Mouse (Mus musculus): ENCODE measurements around the gene Psap. TPM values are rescaled to one million over a fixed set of nuclear protein-coding genes. Genes with fewer than 3 reads are reported as not detected.

Psap gene
- total and polyA plus RNA-seq, 2 experiments from 2014 or later: 281 to 768 TPM

DNA sequence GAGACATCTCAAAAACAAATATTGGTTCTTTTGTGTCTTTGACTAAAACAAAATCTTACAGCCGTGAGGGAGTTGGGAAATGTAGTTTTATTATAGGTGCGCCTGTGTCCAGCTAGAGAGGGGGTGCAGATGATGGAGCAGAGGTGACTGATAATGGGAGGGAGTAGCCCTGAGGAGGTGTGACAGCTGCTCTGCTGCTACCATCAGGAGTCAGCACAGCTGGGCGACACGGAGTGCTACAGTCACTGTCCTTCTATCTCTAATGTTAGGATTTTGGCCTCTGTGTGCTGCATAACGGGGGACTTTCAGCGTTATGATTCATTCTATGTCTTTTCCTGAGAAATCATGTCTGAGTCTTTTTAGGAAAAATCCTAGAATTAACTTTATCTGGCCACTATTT, 6.4 kb upstream of the Psap start:
- Histone ChIP-seq H3K4me1 (ENCODE audit: insufficient read depth, low read length) (no peaks in the 10 kb centered on the region), H3K4me3 (ENCODE audit: low read length) (no peak overlapping the region), H3K36me3 (ENCODE audit: insufficient read depth, low read length) (no peaks in the 10 kb centered on the region), H3K27me3 (ENCODE audit: insufficient read depth, low read length) (no peaks in the 10 kb centered on the region), H3K9me3 (ENCODE audit: low read length) (no peaks in the 10 kb centered on the region), H3K27ac (no peak overlapping the region), H3K4me2 (ENCODE audit: low read depth, low read length) (no peak overlapping the region), H3K9ac (replicated peaks; ENCODE audit: low read length) (no peak overlapping the region)
- TF ChIP-seq CTCF (IDR thresholded peaks at IDR 0.05; ENCODE audit: low read depth): no peak
- 88% methylated on average over 6 of the region's 6 CpGs for WGBS
- no peak for ATAC-seq
- no peak for DNase-seq (ENCODE audit: low spot score)

DNA sequence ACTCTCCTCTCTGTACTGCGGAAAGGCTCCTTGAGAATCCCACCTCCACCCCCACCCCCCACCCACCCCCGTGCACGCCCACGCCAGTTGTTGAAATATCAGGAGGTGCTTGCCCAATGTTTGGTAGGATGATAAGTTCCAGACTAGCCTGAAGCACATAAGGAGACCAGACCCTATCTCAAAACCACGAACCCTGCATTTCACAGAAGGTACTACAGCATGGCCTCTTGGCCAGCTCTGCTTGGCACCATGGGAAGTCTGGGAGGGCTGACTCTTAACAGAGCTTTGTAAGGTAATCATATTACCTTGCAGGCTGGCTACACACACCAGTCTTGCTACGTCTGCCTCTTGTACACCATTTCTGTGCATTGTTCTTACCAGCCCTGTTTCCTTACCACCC, 5.2 kb upstream of the Psap start:
- H3K27ac ChIP-seq: no peak overlapping the region
- WGBS: 67% methylated on average over 6 of the region's 6 CpGs
- no peak overlapping the region for H3K9ac ChIP-seq (replicated peaks; ENCODE audit: low read length)
- H3K9me3 ChIP-seq (ENCODE audit: low read length): no peaks in the 10 kb centered on the region
- no peak overlapping the region for H3K4me3 ChIP-seq (ENCODE audit: low read length)
- no peak for DNase-seq (ENCODE audit: low spot score)
- no peaks in the 10 kb centered on the region for H3K36me3 ChIP-seq (ENCODE audit: insufficient read depth, low read length)
- ATAC-seq: no peak
- H3K4me1 ChIP-seq (ENCODE audit: insufficient read depth, low read length): no peaks in the 10 kb centered on the region
- TF ChIP-seq CTCF (IDR thresholded peaks at IDR 0.05; ENCODE audit: low read depth): no peak
- no peaks in the 10 kb centered on the region for H3K27me3 ChIP-seq (ENCODE audit: insufficient read depth, low read length)
- H3K4me2 ChIP-seq (ENCODE audit: low read depth, low read length): no peak overlapping the region

DNA sequence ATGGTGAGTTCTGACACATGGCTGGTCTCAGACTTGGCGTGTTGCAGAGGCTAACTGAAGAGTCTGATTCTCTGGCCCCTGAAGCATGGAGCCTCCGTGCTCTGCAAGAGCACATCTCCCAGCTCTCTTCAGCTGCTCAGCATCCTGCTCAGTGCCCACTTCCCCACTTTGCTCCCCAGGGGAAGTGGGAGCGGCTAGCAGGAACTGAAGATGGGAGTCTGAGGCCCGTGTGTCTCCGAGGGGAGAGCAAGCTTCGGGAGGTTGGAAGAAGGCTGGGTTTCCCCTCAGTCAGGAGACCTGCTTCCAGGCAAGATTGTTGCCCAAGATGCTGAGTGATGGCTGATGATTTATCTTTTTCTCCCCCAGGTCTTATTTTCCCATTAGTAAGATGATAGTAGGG, 4.0 kb upstream of the Psap start:
- H3K4me3 ChIP-seq (ENCODE audit: low read length): no peak overlapping the region
- no peaks in the 10 kb centered on the region for H3K9me3 ChIP-seq (ENCODE audit: low read length)
- H3K27me3 ChIP-seq (ENCODE audit: insufficient read depth, low read length): no peaks in the 10 kb centered on the region
- H3K9ac ChIP-seq (replicated peaks; ENCODE audit: low read length): no peak overlapping the region
- DNase-seq (ENCODE audit: low spot score) (no peak), ATAC-seq (no peak)
- H3K4me1 ChIP-seq (ENCODE audit: insufficient read depth, low read length): no peaks in the 10 kb centered on the region
- no peak overlapping the region for H3K27ac ChIP-seq
- no peak for TF ChIP-seq CTCF (IDR thresholded peaks at IDR 0.05; ENCODE audit: low read depth)
- H3K36me3 ChIP-seq (ENCODE audit: insufficient read depth, low read length): no peaks in the 10 kb centered on the region
- WGBS: 73% methylated on average over 6 of the region's 6 CpGs
- H3K4me2 ChIP-seq (ENCODE audit: low read depth, low read length): no peak overlapping the region

DNA sequence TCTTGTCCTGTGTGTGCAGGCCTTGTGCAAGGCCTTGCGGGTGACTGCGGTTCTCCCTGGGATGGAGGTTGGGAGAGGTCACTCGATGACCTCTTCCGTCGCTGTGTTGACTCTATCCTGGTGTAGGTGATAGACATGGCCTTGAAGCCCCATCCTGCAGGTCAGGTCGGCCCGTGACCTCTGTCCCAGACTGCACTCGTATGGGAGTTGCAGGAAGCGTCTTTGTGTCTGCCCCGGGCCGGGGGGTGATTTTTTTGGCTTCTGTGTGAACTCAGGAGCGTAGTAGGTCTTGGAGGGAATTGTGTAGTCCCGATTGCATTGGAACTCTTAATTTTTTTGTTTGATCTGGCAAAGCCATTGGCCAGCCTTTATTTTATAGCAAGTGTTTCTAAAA, 576 bp downstream of the Psap start:
- ATAC-seq: no peak
- Histone ChIP-seq H3K27me3 (ENCODE audit: insufficient read depth, low read length) (no peaks in the 10 kb centered on the region), H3K4me3 (ENCODE audit: low read length) (peak overlapping the region; percentile 51), H3K27ac (peak overlapping the region; percentile 89), H3K36me3 (ENCODE audit: insufficient read depth, low read length) (no peaks in the 10 kb centered on the region), H3K9ac (replicated peaks; ENCODE audit: low read length) (peak overlapping the region; percentile 77), H3K9me3 (ENCODE audit: low read length) (no peaks in the 10 kb centered on the region), H3K4me2 (ENCODE audit: low read depth, low read length) (peak overlapping the region; percentile 76), H3K4me1 (ENCODE audit: insufficient read depth, low read length) (peaks cover 31% of the 10 kb centered on the region)
- 5% methylated on average over 13 of the region's 13 CpGs for WGBS
- DNase-seq (ENCODE audit: low spot score): no peak
- TF ChIP-seq CTCF (IDR thresholded peaks at IDR 0.05; ENCODE audit: low read depth): no peak

DNA sequence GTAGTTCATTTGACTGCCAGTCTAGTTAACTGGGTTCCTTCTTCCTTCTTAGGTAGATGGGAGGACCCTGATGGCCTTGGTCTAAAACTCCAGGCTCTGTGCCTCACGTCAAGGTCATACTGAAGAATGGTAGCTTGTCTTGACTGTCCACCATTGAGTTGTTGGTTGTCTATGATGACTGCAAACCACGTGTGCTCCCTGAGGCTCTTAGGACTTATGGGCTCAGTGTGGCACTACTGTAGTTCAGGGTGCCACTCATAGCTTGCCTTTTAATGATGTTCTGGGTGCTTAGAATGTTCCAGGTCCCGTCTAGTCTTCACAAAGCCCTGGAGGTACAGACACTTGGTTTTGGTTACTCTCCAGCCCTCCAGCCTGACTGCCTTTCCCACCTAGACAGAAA, 1.4 kb downstream of the Psap start:
- Histone ChIP-seq H3K27ac (no peak overlapping the region), H3K4me3 (ENCODE audit: low read length) (peak overlapping the region; percentile 51), H3K27me3 (ENCODE audit: insufficient read depth, low read length) (no peaks in the 10 kb centered on the region), H3K9ac (replicated peaks; ENCODE audit: low read length) (peak overlapping the region; percentile 77; the same call in 1 of the 2 replicates), H3K36me3 (ENCODE audit: insufficient read depth, low read length) (no peaks in the 10 kb centered on the region), H3K9me3 (ENCODE audit: low read length) (no peaks in the 10 kb centered on the region), H3K4me1 (ENCODE audit: insufficient read depth, low read length) (peaks cover 34% of the 10 kb centered on the region), H3K4me2 (ENCODE audit: low read depth, low read length) (peak overlapping the region; percentile 76)
- DNase-seq (ENCODE audit: low spot score) (no peak), ATAC-seq (no peak)
- 68% methylated on average over 3 of the region's 3 CpGs for WGBS
- no peak for TF ChIP-seq CTCF (IDR thresholded peaks at IDR 0.05; ENCODE audit: low read depth)

DNA sequence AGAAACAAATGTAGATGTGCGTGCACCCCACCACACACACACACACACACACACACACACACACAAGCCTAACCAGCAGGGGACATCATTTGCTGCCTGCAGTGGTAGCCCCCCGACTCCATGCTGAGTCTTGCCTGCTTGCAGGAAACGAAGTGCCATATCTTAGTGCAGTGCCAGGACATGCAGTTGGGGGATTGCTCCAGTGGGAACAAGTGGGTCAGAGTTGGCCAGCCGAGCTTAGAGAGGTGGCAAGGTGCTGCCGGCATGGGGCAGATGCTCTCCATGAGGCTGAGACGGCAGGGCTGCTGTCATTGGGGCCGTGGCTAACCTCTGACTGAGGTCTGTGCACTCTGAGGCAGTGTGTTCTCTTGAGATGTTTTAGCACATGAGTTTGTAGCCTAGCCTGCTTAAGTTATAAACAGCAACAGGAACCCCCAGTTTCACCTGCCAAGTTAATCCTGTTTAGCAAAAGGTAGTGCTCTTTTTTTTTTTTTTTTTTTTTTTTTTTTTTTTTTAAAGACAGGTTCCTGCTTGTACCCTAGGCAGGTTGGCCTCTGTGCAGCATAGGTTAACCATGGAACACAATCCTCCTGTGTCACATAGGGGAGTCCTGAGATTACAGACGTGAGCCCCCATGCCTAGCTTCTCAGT, 2.0 kb downstream of the Psap start:
- no peak for TF ChIP-seq CTCF (IDR thresholded peaks at IDR 0.05; ENCODE audit: low read depth)
- DNase-seq (ENCODE audit: low spot score) (no peak), ATAC-seq (no peak)
- H3K27ac ChIP-seq: no peak overlapping the region
- H3K36me3 ChIP-seq (ENCODE audit: insufficient read depth, low read length): no peaks in the 10 kb centered on the region
- H3K9me3 ChIP-seq (ENCODE audit: low read length): no peaks in the 10 kb centered on the region
- peak overlapping the region; percentile 76 for H3K4me2 ChIP-seq (ENCODE audit: low read depth, low read length)
- no peaks in the 10 kb centered on the region for H3K27me3 ChIP-seq (ENCODE audit: insufficient read depth, low read length)
- 37% methylated on average over 8 of the region's 8 CpGs for WGBS
- H3K4me1 ChIP-seq (ENCODE audit: insufficient read depth, low read length): peaks cover 40% of the 10 kb centered on the region
- H3K9ac ChIP-seq (replicated peaks; ENCODE audit: low read length): peak overlapping the region; percentile 39; the same call in 1 of the 2 replicates
- H3K4me3 ChIP-seq (ENCODE audit: low read length): peak overlapping the region; percentile 11

DNA sequence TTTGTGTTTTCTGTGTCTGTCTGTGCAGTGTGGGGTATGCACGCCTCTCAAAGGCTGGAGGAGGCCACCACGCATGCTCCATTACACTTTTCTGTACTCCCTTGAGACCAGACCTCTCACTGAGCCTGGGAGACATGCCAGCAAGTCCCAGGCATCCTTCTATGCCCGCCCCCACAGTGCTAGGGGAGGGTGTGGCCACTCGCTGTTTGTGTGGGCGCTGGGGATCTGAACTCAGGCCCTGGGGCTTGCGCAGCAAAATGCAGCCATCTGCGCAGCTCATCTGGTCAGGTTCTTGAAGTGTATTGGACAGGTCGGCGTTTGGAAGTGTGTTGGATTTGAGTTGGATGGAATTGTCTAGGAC, 2.5 kb downstream of the Psap start:
- H3K4me1 ChIP-seq (ENCODE audit: insufficient read depth, low read length): peaks cover 45% of the 10 kb centered on the region
- H3K27ac ChIP-seq: no peak overlapping the region
- H3K4me3 ChIP-seq (ENCODE audit: low read length): peak overlapping the region; percentile 11; the same call in 1 of the 2 replicates
- peak overlapping the region; percentile 76 for H3K4me2 ChIP-seq (ENCODE audit: low read depth, low read length)
- no peaks in the 10 kb centered on the region for H3K27me3 ChIP-seq (ENCODE audit: insufficient read depth, low read length)
- no peak for DNase-seq (ENCODE audit: low spot score)
- no peak for ATAC-seq
- H3K9me3 ChIP-seq (ENCODE audit: low read length): no peaks in the 10 kb centered on the region
- 69% methylated on average over 9 of the region's 9 CpGs for WGBS
- H3K9ac ChIP-seq (replicated peaks; ENCODE audit: low read length): peak overlapping the region; percentile 39; the same call in 1 of the 2 replicates
- TF ChIP-seq CTCF (IDR thresholded peaks at IDR 0.05; ENCODE audit: low read depth): no peak
- H3K36me3 ChIP-seq (ENCODE audit: insufficient read depth, low read length): no peaks in the 10 kb centered on the region
